Mouse (Mus musculus): ENCODE results near the gene Stk11ip. TPM values are rescaled to one million over a fixed set of nuclear protein-coding genes. Genes with fewer than 3 reads are reported as not detected.

The Stk11ip gene
- polyA plus RNA-seq, 1 experiment from 2014 or later: 21.1 TPM

DNA sequence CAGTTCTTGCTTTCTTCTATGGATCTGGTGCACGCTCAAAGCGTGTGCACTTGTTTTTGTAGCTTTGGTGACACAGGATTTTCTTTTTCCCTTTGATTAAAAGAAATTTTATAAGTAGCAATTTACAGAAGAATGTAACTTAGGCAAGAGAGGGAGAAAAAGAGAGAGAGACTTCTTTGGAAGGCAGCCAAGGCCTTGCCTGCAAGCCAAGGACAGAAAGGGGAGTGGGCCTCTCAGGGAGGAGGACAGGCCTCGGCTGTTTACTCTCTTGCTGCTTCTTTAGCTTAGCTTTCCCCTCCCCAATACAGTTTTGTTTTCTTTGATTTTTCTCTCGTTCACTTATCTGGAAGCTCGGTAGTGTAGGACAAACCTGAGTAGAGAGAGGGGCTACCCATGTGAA is 1.8 kb upstream of the Stk11ip start:
- no peak for ATAC-seq (ENCODE audit: insufficient number of reproducible peaks, low FRiP score, low TSS enrichment, low read depth)
- Histone ChIP-seq H3K9ac (no peak overlapping the region), H3K9me3 (replicated peaks) (no peaks in the 10 kb centered on the region), H3K27me3 (no peaks in the 10 kb centered on the region), H3K36me3 (no peaks in the 10 kb centered on the region), H3K4me2 (replicated peaks) (no peak overlapping the region), H3K4me1 (peaks cover 27% of the 10 kb centered on the region), H3K27ac (replicated peaks) (peak overlapping the region; percentile 99), H3K4me3 (replicated peaks) (no peak overlapping the region)
- WGBS: 25% methylated on average over 5 of the region's 5 CpGs

DNA sequence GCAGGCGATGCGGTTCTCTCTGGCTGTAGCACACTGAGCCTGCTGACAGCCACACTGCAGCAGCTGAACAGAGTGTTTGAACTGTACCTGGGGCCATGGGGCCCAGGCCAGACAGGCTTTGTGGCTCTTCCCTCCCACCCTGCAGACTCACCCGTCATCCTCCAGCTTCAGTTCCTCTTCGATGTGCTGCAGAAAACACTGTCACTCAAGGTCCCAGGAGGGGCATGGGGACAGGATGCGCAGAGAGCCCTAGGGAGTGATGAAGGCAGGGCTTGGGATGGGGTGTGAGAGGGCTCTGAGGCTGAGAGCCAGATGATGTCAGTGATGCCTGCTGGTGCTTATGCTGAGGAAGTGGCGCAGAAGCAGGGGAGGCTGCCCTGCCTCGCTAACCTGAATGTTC is 3.4 kb downstream of the Stk11ip start:
- ATAC-seq (ENCODE audit: insufficient number of reproducible peaks, low FRiP score, low TSS enrichment, low read depth): no peak
- H3K36me3 ChIP-seq: peaks cover 36% of the 10 kb centered on the region
- H3K4me2 ChIP-seq (replicated peaks): no peak overlapping the region
- H3K9ac ChIP-seq: no peak overlapping the region
- WGBS: 86% methylated on average over 7 of the region's 7 CpGs
- peaks cover 14% of the 10 kb centered on the region for H3K4me1 ChIP-seq
- no peaks in the 10 kb centered on the region for H3K27me3 ChIP-seq
- H3K9me3 ChIP-seq (replicated peaks): no peaks in the 10 kb centered on the region
- H3K4me3 ChIP-seq (replicated peaks): no peak overlapping the region
- no peak overlapping the region for H3K27ac ChIP-seq (replicated peaks)

DNA sequence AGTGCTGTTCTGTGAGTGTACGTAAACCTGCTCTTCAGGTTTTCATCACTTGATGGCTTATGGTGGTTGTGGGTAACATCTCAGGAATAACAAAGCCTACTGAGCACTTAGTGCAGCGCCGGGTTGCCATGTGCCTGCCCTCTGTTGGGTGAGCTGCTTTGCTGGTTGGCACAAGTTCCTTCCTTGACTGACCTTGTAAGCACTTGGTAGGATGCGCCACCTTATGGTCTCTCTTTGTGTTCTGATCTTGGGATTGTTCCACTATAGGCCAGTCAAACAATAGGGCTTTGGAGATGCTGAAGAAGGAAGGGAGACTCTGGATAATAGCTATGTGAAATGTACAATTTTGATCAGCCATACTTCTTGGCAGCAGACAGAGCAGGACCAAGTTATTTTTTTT is 9.2 kb downstream of the Stk11ip start:
- ATAC-seq (ENCODE audit: insufficient number of reproducible peaks, low FRiP score, low TSS enrichment, low read depth): no peak
- WGBS: 74% methylated on average over 4 of the region's 4 CpGs
- Histone ChIP-seq H3K4me1 (0 out of 2 replicates have a peak, but pooled peaks cover 3% of the 10 kb centered on the region), H3K4me2 (replicated peaks) (no peak overlapping the region), H3K9me3 (replicated peaks) (no peaks in the 10 kb centered on the region), H3K27ac (replicated peaks) (no peak overlapping the region), H3K27me3 (no peaks in the 10 kb centered on the region), H3K9ac (no peak overlapping the region), H3K4me3 (replicated peaks) (no peak overlapping the region), H3K36me3 (peaks cover 84% of the 10 kb centered on the region)

GRCm38 (mm10) chr1:75532280-75533172 is 11.2 kb downstream of the Stk11ip start:
- no peak overlapping the region for H3K4me2 ChIP-seq (replicated peaks)
- H3K9ac ChIP-seq: no peak overlapping the region
- 0 out of 2 replicates have a peak, but pooled peaks cover 3% of the 10 kb centered on the region for H3K4me1 ChIP-seq
- ATAC-seq (ENCODE audit: insufficient number of reproducible peaks, low FRiP score, low TSS enrichment, low read depth): no peak
- peaks cover 77% of the 10 kb centered on the region for H3K36me3 ChIP-seq
- no peak overlapping the region for H3K4me3 ChIP-seq (replicated peaks)
- WGBS: 89% methylated on average over 19 of the region's 19 CpGs
- H3K27me3 ChIP-seq: no peaks in the 10 kb centered on the region
- H3K27ac ChIP-seq (replicated peaks): no peak overlapping the region
- no peaks in the 10 kb centered on the region for H3K9me3 ChIP-seq (replicated peaks)

DNA sequence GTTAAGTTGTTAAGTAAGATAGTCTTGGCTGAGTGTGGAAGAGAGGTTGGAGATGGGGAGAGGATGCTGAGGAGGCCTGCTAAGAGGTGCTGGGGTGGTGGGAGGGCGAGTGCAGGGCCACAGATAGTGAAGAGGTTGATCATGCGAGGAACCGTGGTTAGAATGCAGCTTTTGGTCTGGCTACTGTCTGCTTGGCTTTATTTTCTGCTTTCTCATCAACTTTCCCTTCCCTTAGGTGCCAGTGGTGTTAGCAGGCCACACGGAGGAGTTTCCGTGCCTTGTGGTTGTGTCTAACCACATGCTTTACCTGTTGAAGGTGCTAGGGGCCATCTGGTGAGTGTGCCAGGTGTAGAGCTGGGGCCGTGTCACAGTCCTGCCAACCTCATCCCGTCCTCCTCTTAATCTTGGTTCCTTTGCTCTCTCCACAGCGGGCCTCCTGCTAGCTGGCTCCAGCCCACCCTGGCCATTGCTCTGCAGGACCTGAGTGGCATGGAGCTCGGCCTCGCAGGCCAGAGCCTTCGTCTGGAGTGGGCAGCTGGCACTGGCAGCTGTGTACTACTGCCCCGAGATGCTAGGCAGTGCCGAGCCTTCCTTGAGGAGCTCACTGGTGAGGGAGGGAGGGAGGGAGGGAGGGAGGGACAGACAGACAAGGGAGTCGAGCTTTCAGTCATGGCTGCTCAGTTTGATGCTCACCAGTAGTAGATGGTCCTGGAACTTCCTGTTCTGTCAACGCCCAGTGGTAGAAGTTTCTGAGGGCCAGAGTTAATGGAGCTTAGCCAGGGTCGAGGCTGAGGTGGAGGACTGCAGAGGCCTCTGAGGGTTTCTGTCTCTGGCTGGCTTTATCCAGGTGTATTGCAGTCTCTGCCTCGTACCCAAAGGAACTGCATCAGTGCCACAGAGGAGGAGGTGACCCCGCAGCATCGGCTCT is 12.3 kb downstream of the Stk11ip start:
- ATAC-seq (ENCODE audit: insufficient number of reproducible peaks, low FRiP score, low TSS enrichment, low read depth): no peak
- H3K4me2 ChIP-seq (replicated peaks): no peak overlapping the region
- no peak overlapping the region for H3K4me3 ChIP-seq (replicated peaks)
- no peaks in the 10 kb centered on the region for H3K9me3 ChIP-seq (replicated peaks)
- 0 out of 2 replicates have a peak, but pooled peaks cover 3% of the 10 kb centered on the region for H3K4me1 ChIP-seq
- no peak overlapping the region for H3K27ac ChIP-seq (replicated peaks)
- H3K9ac ChIP-seq: no peak overlapping the region
- no peaks in the 10 kb centered on the region for H3K27me3 ChIP-seq
- H3K36me3 ChIP-seq: peaks cover 67% of the 10 kb centered on the region
- 83% methylated on average over 19 of the region's 19 CpGs for WGBS

- Histone ChIP-seq H3K27me3 (no peaks in the 10 kb centered on the region), H3K9me3 (replicated peaks) (no peaks in the 10 kb centered on the region), H3K36me3 (peaks cover 34% of the 10 kb centered on the region), H3K9ac (no peak overlapping the region), H3K27ac (replicated peaks) (no peak overlapping the region), H3K4me3 (replicated peaks) (no peak overlapping the region), H3K4me1 (no peaks in the 10 kb centered on the region), H3K4me2 (replicated peaks) (no peak overlapping the region)
- WGBS: 88% methylated on average over 2 of the region's 2 CpGs
- ATAC-seq (ENCODE audit: insufficient number of reproducible peaks, low FRiP score, low TSS enrichment, low read depth): no peak
Observed at GRCm38 (mm10) chr1:75537587-75537986, 16.3 kb downstream of the Stk11ip start.

- H3K4me3 ChIP-seq (replicated peaks): no peak overlapping the region
- H3K9ac ChIP-seq: no peak overlapping the region
- no peaks in the 10 kb centered on the region for H3K4me1 ChIP-seq
- no peak overlapping the region for H3K27ac ChIP-seq (replicated peaks)
- no peaks in the 10 kb centered on the region for H3K9me3 ChIP-seq (replicated peaks)
- H3K27me3 ChIP-seq: no peaks in the 10 kb centered on the region
- 75% methylated on average over 9 of the region's 9 CpGs for WGBS
- H3K36me3 ChIP-seq: peaks cover 23% of the 10 kb centered on the region
- no peak for ATAC-seq (ENCODE audit: insufficient number of reproducible peaks, low FRiP score, low TSS enrichment, low read depth)
- H3K4me2 ChIP-seq (replicated peaks): no peak overlapping the region
Observed at GRCm38 (mm10) chr1:75538597-75539190, 17.4 kb downstream of the Stk11ip start.

GRCm38 (mm10) chr1:75541496-75541895 is 20.2 kb downstream of the Stk11ip start:
- Histone ChIP-seq H3K27ac (replicated peaks) (no peak overlapping the region), H3K36me3 (peaks cover under 1% of the 10 kb centered on the region; the same call in 1 of the 2 replicates), H3K9ac (no peak overlapping the region), H3K4me2 (replicated peaks) (no peak overlapping the region), H3K27me3 (no peaks in the 10 kb centered on the region), H3K4me3 (replicated peaks) (no peak overlapping the region), H3K4me1 (peaks cover 8% of the 10 kb centered on the region; the same call in 1 of the 2 replicates), H3K9me3 (replicated peaks) (no peaks in the 10 kb centered on the region)
- no peak for ATAC-seq (ENCODE audit: insufficient number of reproducible peaks, low FRiP score, low TSS enrichment, low read depth)
- WGBS: 89% methylated on average over 7 of the region's 7 CpGs

DNA sequence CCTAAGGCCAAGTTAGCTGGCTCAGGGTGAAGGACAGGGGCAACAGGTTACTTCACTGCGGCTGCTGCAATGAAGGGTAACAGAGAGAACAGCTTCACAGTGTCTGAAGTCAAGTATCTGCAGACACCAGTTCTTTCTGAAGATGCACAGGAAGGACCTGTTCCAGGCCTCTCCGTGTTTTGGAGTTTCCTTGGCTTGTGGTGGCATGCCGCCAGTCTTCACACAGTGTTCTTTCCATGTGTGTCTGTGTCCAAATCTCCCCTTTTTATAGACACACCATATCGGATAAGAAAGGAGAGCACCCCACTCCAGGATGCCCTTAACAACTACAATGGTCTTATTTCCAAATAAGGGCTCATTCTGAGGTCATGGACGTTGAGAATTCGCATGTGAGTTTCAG is 23.0 kb downstream of the Stk11ip start:
- peaks cover 18% of the 10 kb centered on the region for H3K4me1 ChIP-seq
- no peaks in the 10 kb centered on the region for H3K36me3 ChIP-seq
- H3K4me3 ChIP-seq (replicated peaks): no peak overlapping the region
- ATAC-seq (ENCODE audit: insufficient number of reproducible peaks, low FRiP score, low TSS enrichment, low read depth): no peak
- H3K4me2 ChIP-seq (replicated peaks): no peak overlapping the region
- WGBS: 91% methylated on average over 6 of the region's 6 CpGs
- H3K27ac ChIP-seq (replicated peaks): no peak overlapping the region
- no peak overlapping the region for H3K9ac ChIP-seq
- no peaks in the 10 kb centered on the region for H3K9me3 ChIP-seq (replicated peaks)
- no peaks in the 10 kb centered on the region for H3K27me3 ChIP-seq

DNA sequence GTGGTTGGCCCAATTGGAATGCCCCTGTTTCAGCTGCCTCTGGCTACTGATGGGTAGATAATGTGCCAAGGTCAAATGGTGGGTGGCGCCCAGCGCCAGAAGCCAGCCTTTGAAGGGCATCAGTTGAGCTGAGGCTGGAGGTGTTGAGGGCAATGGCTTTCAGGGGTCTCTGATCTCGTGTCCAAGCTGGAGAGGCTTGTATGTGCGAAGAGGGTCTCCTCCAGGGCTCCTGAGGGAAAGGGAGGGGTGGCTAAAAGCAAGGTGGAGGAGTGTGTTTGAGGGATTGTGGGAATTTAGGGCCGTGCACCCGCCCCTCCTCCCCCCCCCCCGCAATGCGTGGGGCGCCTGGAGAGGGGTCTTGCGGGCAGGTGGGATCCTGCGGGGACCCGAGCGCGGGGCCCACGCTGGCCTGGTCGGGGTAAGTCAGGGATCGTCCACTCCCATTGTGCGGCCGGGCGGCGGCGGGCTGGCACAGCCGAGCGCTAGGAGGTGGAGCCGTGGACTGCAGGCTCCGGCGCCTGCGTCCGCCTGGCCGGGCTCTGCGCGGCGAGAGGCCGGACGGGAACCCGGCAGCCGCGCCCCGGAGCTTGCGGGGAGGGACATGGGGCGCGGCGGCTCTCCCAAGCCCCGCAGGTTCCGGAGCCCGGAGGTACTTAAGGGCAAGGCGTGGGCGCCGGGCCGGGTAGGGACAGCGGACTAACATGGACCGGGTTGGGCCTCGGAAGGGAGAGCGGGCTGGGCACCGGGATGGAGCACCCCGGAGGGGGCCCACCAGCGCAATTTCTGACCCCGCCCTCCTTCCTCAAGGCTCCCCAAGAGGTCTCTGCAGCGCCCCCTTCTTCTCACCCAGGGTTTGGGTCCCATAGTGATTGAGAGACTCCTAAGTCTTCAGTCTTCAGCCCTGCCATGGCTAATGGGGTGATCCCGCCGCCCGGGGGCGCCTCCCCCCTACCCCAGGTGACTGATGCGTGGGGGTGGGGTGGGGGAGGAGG is 24.9 kb downstream of the Stk11ip start, which contains the start of gene Slc4a3:
Slc4a3 (plus strand) TSS at position 302 of the 992 bp plus-strand sequence.
- Histone ChIP-seq H3K9me3 (replicated peaks) (no peaks in the 10 kb centered on the region), H3K27me3 (no peaks in the 10 kb centered on the region), H3K4me1 (peaks cover 31% of the 10 kb centered on the region), H3K4me3 (replicated peaks) (peak within 1 kb of the TSS; percentile 78), H3K27ac (replicated peaks) (peak within 1 kb of the TSS; percentile 82), H3K9ac (peak within 1 kb of the TSS; percentile 79), H3K36me3 (peaks cover 12% of the 10 kb centered on the region), H3K4me2 (replicated peaks) (peak within 1 kb of the TSS; percentile 74)
- under 1% methylated on average over 61 of the region's 64 CpGs for WGBS
- ATAC-seq (ENCODE audit: insufficient number of reproducible peaks, low FRiP score, low TSS enrichment, low read depth): peak; percentile 86

Data from embryonic facial prominence, embryonic 15.5 days (tissue).